Mouse (Mus musculus) cerebellum, adult 9-11 months (tissue): ENCODE results near the gene Dstn.
A peak's percentile ranks its signal among the peaks of the same experiment; 100 is the strongest.

ENCODE experiments used
- DNase-seq: peaks from one replicate; pipeline ENCODE4 v3.0.0; 2022

The Dstn gene

DNA sequence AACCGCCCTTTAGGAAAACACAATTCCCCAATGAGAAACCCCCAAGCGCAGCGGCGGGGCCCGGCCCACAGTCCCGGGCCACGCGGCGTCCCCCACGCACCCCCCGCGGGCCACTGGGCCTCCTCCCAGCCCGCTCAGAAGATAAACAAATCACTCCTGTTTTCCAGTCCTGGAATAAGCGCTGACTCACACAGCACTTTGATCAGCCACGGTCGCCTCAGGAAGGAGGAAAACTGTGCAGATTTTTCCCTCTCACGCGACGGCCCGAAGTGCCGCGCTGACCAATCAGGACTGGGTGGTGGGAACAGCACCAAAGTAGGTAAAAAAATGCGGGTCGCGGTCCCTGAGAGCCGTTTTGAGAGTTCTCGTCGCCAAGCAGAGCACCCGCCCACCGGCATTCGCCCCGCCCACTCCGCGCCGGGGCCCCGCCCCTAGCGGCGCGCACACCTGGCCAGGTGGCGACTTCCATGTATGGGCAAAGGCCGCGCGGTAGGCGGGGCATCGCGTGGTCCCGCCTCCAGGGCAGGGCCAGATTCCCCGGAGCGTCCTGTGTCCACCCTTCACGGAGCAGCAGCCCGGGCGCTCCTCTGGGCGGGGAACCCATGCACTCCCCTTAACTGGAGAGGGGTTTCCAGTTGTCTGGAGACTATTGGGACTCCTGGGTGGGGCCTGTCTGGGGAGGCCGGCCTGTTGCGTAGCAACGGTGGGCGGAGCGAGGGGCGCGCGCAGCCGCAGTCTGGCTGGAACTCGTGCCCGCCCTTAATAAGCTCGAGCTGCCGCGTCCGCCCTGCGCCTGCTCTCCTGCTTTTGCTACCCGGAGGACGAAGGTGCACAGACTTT is at the start of gene Dstn:
TSS of gene Dstn (plus strand) at position 561 of the 840 bp plus-strand sequence.
- DNase-seq = peak; percentile 97

DNA sequence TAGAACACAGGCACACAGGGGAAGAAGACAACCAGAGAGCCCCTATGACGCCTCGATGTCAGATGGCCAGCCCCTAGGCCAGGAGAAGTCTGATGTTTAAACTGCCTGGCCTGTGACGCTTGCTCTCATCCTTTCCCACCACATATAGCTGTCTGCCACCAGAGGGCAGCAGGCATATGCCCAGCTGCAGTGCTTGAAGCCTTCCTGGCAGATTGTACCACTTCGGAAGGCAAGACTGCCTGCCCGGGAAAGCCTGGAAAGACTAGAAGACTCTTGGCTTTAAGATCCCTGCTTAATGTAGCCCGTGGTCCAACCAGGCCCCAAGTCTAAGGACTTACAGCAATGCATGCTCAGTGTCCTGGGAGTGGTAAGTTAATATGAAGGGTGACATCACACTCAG is 47.8 kb upstream of the Dstn start:
- peak; percentile 71 for DNase-seq

DNA sequence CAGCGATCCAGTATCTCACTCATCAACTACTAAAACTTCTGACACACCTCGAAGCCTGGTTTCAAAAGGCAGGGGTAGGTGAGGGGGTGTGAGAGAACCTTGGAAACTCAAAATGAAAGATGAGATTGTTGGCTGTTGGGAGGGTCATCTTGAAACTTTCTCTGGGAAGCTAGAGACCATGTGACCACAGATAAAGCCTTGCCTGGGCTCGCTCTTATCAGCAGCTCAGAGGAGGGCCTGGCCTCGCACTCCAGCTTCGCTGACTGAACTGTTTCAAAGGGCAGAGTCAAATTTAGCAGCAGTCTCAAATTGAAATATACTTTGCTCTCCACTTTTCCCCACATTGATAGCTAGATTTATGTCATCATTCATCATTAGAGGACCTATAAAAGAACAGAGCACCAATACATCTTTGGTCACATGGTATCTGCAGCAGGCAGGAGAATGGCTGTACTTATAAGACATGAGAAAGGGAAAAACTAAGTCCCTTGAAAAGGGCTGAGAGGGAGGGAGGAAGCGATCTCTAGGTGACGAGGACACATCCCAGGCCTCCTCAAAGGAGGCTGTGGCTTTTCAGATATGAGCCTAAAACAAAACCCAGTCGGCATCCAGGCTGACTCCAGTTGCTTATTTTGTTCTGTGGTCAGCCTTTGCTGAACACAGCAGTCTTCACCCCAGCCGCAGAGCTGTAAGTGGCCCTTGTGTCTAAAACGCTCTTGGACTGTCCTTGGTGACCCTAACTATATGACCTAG is 44.0 kb upstream of the Dstn start:
- no peak for DNase-seq

DNA sequence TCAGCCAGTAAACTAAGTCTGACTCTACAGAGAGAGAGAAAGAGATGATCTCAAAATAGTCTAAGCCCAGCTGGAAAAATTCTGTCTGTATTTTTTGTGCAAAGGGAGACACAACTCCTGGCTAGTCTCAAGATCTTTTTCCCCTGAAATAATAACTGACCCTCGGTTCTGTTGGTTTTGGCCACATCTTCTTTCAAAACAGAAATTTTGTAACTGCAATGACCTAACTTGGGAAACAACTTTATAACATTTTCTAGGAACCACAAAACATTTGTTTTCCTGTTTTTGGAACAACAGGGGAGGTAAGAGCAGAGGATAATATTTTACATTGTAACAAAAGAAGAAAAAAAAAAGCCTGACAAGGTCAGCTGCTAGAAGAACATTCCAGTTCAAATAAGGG is 39.1 kb upstream of the Dstn start:
- no peak for DNase-seq

DNA sequence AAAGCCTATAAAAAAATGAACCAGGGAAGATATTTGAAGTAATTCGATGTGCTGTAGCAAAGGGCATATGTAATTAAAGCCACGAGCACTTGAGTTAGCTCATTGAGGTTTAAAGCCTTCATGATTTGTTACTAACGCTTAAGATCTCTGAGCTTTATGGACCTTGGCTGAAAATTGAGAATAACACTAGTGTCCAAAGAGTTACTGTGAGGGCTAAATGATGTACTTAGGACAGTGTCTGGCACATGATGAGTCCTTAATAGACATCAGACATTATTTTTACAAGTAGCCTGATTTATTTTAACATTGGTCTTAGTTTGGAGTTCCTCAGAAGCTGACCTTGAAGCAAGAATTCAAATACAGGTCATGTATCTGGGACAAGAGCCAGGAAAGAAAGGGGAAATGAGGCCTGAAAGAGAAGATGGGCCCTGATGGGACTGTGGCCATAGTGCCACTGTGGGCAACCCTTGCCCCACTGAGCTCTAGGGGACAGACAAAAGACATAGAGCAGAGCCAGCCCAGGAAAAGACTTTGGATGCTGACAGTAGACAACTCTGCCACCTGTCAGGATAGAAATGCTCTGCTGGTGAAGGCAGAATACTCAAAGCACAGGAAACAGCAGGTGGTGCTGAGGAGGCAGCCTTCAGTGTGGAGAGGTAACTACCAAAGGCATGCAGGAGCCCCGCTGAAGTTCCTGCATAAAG is 38.0 kb upstream of the Dstn start:
- DNase-seq = no peak

DNA sequence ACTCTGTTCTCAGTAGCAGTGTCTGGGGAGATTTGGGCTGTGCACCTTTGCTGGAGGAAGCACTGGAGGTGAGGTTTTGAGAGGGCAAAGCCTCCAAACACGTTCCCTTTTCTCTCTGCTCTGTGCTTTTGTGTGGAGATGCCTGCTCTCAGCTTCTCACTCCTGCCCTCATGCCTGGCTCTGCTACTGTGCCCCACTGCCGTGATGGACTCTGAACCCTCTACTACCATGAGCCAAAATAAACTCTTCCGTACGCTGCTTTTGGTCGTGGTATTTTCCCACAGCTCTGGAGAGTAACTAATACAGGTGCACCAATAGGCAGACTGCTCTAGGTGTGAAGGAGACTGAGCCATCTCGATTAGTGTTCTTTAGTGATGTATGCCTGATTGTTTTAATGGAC is 35.8 kb upstream of the Dstn start:
- DNase-seq = no peak

DNA sequence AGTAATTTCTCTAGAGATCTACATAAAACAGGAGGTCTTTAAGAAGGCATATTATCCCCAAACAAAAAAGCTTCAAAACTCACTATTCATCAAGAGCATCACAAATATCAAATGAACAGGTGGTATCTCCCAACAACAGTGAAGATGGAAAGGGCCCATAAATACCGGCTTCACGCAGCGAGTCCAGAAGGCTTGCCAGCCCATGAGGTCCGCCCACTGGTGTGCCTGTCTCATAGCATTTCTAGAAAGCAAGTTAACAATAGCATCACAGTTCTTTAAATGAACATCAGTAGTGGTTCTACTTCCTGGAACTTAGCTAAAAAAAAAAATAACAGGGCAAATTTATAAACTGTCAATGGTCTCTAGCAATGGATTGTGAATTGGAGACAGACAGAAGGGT is 33.1 kb upstream of the Dstn start:
- DNase-seq = no peak

DNA sequence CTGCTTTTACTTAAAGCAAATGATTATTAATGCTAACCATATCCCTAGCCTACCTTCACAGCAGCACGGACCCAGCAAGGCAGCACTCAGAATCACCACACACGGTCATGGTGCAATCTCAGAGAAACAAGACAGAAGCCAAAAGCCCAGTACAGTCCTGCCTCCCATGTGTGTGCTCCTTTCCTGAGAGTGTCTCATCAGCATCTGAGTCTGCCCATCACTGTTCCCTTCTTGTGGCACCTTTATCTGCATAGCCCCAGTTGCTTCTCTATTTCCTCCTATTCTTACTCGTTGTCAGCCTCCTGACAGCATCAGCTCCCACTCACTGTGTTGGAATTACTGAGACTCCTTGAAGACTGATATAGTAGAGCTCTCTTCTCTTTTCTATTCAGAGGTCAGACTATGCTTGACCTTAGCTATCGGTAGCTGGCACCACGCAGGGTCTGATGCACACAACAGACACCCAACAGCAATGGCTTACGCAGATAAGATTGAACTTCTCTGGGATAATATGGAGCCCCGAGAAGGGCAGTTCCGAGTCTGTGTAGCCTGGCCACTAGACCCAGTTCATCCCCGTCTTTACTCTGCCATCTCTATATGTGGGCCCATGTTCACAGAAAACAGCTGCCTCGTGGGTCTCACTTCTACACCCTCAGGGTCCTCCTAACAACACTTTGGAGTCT is 32.4 kb upstream of the Dstn start:
- DNase-seq = no peak

DNA sequence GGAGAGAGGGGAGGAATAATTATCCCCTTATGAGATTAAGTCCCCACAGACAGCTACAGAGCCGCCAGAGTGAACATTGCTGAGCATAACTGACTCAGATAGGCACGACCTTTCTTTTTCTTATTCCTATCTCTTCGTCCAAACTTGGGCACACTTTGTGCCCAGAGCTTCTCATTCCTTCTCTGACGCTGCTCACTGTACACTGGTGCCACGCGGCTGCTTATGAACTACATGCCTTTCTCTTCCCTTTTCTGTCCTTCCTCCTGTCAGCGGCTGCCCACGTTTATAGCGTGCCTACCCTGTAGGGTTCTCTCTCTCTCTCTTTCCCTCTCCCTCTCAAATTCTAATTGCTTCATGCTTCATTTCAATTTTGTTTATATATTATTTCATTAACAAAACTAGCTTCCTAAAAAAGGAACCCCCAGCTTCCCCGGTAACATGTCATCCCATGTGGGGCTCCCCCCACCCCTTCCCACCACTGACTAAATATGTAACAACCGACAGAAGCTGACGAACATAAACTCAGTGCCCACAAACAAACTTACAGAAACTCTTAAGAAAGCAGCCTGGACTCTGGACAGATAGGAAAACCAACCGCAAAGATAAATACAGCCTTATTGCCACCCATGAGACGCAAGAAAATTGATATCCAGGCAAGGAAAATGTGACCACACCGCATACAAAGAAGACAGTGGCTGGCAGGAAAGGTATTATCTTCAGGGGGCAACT is 25.8 kb upstream of the Dstn start:
- DNase-seq = no peak

DNA sequence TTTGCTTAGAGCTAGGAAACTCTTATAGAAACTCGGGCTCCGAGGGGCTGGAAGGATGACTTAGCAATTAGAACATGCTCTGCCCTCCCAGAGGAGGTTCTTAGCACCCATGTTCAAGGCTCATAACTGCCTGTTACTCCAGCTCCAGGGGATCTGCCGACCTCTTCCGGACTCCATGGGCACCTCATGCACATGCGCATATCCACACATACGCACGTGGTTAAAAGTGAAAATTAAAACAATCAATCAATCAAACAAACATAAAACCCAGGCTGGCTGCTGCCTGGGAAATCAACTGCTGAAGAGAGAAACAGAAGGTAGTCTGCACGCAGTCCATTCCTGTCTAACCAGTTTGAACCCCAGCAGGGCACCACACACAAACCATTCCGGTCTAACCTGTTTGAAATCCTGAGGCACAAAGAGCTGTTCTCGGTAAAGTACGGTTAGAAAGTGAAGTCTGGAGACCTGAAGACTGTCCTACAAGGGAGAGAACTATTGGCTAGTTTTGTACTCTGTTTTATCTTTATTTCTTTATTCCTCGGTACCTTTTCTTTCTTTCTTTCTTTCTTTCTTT is 25.2 kb upstream of the Dstn start:
- no peak for DNase-seq

DNA sequence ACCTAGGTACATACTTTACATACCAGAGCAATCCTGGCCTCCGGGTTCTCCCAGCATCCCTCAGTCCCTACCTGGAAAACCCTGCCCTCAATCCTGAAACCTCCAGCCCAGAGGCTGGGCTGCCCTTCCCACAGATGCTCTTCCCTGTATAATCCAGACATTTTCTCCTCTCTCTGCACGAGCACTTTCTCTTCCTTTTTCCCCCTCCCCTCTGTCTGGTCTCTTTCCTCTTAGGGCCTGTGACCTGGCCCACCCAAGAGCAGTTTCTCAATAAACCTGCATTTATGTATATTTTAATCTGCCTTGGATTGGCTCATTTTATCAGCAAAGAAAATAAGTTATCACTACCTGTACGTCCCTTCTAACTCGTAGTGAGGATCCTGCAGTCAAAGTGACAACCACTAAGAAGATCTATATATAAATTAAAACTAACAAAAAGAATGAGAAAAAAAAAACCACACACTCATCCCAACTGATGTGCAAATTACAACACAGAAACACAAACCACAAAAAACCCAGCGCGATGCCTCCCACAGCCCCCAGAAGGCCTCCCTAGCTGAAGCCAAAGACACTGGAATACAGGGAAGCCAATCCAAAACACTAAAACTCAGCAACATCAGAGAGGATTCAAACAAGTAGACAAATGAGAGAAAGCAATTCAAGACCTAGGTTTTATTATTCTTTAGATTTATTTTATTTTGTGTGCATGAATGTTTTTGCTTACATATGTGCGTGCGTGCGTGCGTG is 23.6 kb upstream of the Dstn start:
- DNase-seq = no peak

DNA sequence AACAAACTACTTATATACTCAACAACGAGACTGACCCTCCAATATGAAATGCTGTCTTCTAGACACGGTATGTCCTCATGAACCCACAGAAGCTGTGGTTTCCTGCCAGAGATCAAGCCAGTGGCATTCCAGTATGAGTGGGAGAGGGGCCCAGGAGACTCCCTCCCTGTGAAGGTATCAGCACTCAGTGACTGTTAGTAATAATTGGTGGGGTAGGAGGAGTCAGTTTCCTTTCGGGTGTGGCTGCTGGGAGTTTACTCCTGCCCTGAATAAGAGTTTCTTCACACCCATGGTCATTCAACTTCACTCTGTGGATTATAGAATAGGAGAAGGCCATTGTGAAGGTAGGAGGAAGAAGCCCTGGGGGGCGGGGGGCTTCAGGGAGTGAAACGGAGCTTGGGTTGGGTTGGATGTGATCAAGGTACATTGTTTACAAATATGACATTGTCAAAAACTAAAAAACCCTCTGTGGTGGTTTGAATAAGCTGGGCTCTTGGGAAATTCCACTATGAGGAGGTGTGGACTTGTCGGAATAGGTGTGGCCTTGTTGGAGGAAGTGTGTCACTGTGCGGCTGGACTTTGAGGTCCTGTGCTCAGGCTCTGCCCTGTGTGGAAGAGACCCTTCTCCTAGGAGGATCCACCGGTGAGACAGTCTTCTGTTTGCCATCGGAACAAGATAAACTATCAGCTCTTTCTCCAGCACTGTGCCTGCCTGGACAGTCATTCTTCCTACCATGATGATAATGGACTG is 15.5 kb upstream of the Dstn start:
- DNase-seq = no peak

DNA sequence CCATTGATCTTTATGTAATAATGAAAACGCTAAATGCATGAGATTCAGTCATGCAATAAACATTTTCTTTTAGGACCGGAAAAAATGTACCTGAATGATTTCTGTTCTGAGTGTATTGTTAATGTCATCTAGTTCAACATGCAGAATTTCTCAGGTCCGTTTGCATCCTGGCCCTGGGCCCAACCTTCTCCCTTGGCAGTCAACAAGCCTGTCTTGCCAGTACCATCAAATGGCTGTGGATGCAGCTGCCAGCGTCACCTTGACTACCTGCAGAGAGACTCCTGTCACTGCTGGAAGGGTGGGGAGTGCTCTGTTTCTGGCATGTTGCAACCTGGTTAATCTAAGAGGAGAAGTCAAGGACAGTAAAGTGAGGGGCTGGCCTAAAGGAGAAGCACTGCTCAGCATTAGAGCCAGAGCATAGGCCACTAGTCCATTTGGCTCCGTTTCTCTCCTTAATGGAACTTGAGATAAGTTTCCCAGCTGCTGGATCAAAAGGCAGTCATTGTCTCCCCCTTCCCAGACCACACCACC is 14.2 kb upstream of the Dstn start:
- no peak for DNase-seq

DNA sequence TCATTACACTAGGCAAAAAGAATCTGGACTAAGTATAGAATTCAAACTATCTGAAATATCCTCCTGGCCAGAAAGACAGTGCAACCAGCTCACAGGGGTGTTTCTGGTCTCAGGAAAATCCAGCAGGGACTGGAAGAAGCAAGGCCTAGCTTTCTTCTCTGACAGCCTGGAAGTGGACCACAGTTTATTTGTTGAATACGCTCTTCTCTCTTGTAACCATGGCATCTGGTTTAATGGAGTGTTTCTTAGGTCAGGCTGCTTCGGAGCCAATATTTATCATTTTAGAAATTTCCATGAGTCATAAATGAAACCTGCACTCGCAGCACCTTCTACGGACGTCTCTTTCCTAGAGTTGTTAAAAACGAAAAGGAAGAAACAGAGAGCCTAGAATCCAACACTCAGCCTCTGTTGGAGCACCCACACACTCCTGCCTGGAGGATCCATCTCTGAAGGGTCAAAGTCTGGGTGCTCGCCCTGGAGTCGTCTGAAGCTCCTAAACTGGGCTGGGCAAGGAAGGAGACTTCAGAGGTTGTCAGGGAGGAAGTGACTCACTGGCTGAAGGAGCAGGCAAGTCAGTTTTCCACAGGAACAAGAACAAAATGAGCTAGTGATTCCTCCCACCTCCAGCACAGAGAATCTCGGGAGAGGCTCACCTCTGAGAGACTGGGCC is 11.6 kb upstream of the Dstn start:
- DNase-seq = no peak

DNA sequence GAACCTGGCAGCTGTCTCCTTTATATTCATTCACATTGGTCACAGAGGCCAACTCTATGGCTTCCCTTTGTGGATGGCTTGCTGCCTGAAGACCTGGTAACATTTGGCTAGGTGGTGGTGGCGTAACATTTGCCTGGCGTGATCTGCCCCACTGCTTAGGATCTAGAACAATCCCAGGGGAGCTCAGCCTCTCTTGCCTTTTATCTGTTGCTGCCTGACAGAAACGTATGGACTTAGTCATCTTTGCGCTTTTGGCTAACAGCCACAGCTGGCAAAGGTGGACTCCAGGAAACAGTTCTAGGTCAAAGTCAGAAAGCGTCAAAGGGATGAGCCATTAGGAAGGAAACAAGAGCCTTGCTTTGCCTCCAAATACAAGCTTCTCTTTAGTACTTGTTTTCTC is 10.2 kb upstream of the Dstn start:
- no peak for DNase-seq

DNA sequence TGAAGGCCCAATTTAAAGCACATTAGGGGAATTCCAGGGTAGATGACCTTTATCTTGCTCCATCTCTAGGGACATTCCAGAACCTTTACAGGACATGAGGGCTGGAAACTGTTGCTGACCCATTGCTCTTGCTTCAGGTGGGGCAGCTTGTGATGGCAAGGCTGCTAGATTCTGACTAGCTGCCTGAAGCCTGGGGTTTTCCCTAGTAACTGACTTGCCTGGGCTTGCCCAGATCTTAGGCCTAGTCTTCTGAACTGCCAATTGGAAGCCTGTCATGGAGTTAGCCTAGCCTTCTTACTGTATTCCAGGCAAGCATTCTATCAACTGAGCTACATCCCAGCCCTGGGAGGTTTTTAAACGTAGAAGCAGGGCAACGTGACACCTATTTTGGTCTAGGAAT is 5.9 kb upstream of the Dstn start:
- DNase-seq = no peak

DNA sequence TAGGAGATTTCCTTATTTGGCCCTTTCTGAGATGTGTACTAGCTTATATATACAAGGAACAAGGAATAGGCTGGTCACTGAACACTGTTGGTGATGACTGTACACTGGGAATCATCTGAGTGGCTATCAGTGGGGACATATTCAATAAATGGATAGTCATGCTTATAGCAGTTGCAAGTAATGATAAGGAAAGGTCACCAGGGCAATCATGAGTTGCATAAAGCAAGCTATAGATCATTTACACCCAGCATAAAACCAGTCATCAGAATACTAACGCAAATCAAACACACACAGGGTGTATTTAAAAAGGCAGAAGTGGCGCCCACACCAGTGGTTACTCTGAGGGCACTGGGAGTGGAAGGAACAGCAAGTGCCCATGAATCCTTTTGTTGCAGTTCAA is 2.9 kb upstream of the Dstn start:
- no peak for DNase-seq

DNA sequence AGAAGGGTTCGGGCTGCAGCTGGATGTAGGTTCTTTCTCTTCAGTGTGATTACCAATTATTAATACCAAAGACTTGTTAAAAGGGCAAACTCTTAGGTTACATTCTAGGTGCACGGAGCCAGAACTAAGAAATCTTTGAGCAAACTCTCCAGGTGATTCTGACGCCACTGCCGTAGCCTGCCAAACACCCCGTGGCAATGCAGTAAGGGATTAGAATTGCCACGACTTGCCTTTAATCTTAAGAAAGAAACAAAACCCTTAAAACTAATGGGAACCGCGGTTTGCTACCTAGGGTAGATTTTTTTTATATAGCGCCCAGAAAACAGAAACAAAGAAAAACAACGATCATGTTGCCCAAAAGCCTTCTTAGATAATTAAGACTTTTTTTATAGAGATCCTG is 899 bp upstream of the Dstn start:
- DNase-seq = peak; percentile 38

DNA sequence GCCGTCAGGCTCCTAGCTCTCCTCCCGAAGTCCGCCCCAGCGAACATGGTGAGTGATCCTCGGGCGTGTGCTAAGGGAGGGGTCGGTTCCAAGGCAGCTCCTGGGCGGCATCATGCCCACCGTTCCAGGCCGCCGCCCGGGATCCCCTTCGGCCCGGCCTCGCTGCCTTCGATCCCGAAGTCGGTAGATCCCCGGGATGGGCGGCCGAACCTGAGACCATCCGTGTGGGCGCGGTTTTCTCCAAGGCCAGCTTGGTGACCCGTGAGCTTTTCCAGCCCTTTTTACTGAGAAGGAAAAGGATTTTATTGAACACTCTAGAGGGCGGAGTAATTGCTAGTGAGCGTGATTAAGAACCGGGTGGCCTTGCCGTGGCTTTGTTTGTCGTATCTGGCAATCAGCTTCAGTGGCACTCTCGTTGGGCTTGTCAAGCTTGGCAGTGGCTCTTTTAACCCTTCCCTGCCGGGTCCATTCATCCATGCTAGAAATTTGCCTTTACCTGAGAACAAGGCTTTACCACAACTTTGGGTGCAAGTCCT is 548 bp downstream of the Dstn start:
- DNase-seq = no peak
